Mouse (Mus musculus) forebrain, embryonic 16.5 days (tissue): ENCODE data around the gene Hdhd3. TPM values are rescaled to one million over a fixed set of nuclear protein-coding genes. Genes with fewer than 3 reads are reported as not detected.

Source experiments
- polyA plus RNA-seq: library from polyadenylated mRNA; unstranded; fragments of >200 nt; fragmentation: Nextera tagmentation; extraction: Ambion mirVana; gene quantifications from 2 replicates; pipeline ENCODE4 v1.2.1, GENCODE M21; 2015

Hdhd3 gene
- polyA plus RNA-seq, 1 experiment from 2014 or later = 9.7 TPM

Other genes with a start within 250 kb of the Hdhd3 start
- 13.0 and 15.6 TPM in 2 replicates for gene Slc31a2, start 240.9 kb downstream of the Hdhd3 start, polyA plus RNA-seq
- gene Fkbp15, start 142.9 kb downstream of the Hdhd3 start, polyA plus RNA-seq = 23.5 and 24.0 TPM in 2 replicates
- 39.6 and 43.2 TPM in 2 replicates for gene Slc31a1, start 142.7 kb downstream of the Hdhd3 start, polyA plus RNA-seq
- 99.8 and 104 TPM in 2 replicates for gene Cdc26, start 94.8 kb downstream of the Hdhd3 start, polyA plus RNA-seq
- gene Prpf4, start 94.7 kb downstream of the Hdhd3 start, polyA plus RNA-seq = 17.0 and 18.7 TPM in 2 replicates
- not detected in 2 replicates for gene Rnf183, start 68.2 kb downstream of the Hdhd3 start, polyA plus RNA-seq
- 9.8 and 13.8 TPM in 2 replicates for gene Wdr31, start 32.6 kb downstream of the Hdhd3 start, polyA plus RNA-seq
- 0.62 and 0.71 TPM in 2 replicates for gene Bspry, start 23.4 kb downstream of the Hdhd3 start, polyA plus RNA-seq
- 67.7 and 68.4 TPM in 2 replicates for gene Alad, start 16.5 kb upstream of the Hdhd3 start, polyA plus RNA-seq
- gene Pole3, start 21.6 kb upstream of the Hdhd3 start, polyA plus RNA-seq = 81.6 and 92.0 TPM in 2 replicates
- gene 4933430I17Rik, start 21.9 kb upstream of the Hdhd3 start, polyA plus RNA-seq = 0.58 and 0.61 TPM in 2 replicates
- 44.8 and 50.4 TPM in 2 replicates for gene Rgs3, start 56.4 kb upstream of the Hdhd3 start, polyA plus RNA-seq